Mouse (Mus musculus) lung, embryonic 15.5 days (tissue): ENCODE measurements around the gene Pgp. TPM values are rescaled to one million over a fixed set of nuclear protein-coding genes. Genes with fewer than 3 reads are reported as not detected.
"Not testable (repeated sequence)": the region's sequence is repeated elsewhere in the genome, so short reads cannot be mapped to it uniquely, and the experiment has no call there.

Experiments
- ATAC-seq: fragments of 200-750 bp; cut with Nextera tagmentation; 2 replicates; pipeline ENCODE4 v1.8.0; 2017; ENCODE audit warnings: moderate number of reproducible peaks, borderline replicate concordance; ENCODE audit not compliant: low FRiP score, low TSS enrichment; ENCODE audit errors: extremely low read depth
- H3K27ac ChIP-seq: fragments of 300-500 bp; sonication (generic); 2 replicates; pipeline ENCODE4 v1.5.1; 2015; ENCODE audit warnings: moderate library complexity, mild to moderate bottlenecking, inconsistent platforms
- H3K27me3 ChIP-seq: fragments of 300-500 bp; sonication (generic); 2 replicates; pipeline ENCODE4 v1.6.1; 2015; ENCODE audit warnings: inconsistent platforms
- H3K36me3 ChIP-seq: fragments of 300-500 bp; sonication (generic); 2 replicates; pipeline ENCODE4 v1.6.1; 2015; ENCODE audit warnings: inconsistent platforms
- H3K4me1 ChIP-seq: fragments of 300-500 bp; sonication (generic); 2 replicates; pipeline ENCODE4 v1.6.1; 2015; ENCODE audit warnings: inconsistent platforms
- H3K4me2 ChIP-seq: fragments of 300-500 bp; sonication (generic); 2 replicates; pipeline ENCODE4 v1.6.1; 2015; ENCODE audit warnings: inconsistent platforms, mild to moderate bottlenecking, moderate library complexity
- H3K4me3 ChIP-seq: fragments of 300-500 bp; sonication (generic); 2 replicates; pipeline ENCODE4 v1.5.1; 2015; ENCODE audit warnings: mild to moderate bottlenecking, inconsistent platforms
- H3K9ac ChIP-seq: fragments of 300-500 bp; sonication (generic); 2 replicates; pipeline ENCODE4 v1.6.1; 2015; ENCODE audit warnings: inconsistent platforms
- H3K9me3 ChIP-seq: fragments of 300-500 bp; sonication (generic); 2 replicates; pipeline ENCODE4 v1.6.1; 2016; ENCODE audit warnings: inconsistent platforms
- WGBS: fragments of 180-500 bp; shearing (Covaris S2); methylation state at CpG from one replicate; pipeline ENCODE4 v1.1.7; 2015; 5-methylcytosine and 5-hydroxymethylcytosine counted together
- polyA plus RNA-seq: library from polyadenylated mRNA; unstranded; fragments of >200 nt; fragmentation: Nextera tagmentation; extraction: Ambion mirVana; gene quantifications from 2 replicates; pipeline ENCODE4 v1.2.1, GENCODE M21; 2015

Gene Pgp
- polyA plus RNA-seq, 1 experiment from 2014 or later = 57.4 TPM

- peaks cover 77% of the 10 kb centered on the region for H3K36me3 ChIP-seq
- H3K4me3 ChIP-seq = no peak overlapping the region
- H3K4me1 ChIP-seq = no peaks in the 10 kb centered on the region
- 84% methylated on average over 14 of the region's 14 CpGs for WGBS
- H3K9ac ChIP-seq = no peak overlapping the region
- H3K9me3 ChIP-seq = no peaks in the 10 kb centered on the region
- H3K27me3 ChIP-seq = no peaks in the 10 kb centered on the region
- ATAC-seq = no peak
- H3K4me2 ChIP-seq = no peak overlapping the region
- H3K27ac ChIP-seq = no peak overlapping the region
These were observed 28.1 kb upstream of the Pgp start for GRCm38 (mm10) chr17:24442107-24442506.

DNA sequence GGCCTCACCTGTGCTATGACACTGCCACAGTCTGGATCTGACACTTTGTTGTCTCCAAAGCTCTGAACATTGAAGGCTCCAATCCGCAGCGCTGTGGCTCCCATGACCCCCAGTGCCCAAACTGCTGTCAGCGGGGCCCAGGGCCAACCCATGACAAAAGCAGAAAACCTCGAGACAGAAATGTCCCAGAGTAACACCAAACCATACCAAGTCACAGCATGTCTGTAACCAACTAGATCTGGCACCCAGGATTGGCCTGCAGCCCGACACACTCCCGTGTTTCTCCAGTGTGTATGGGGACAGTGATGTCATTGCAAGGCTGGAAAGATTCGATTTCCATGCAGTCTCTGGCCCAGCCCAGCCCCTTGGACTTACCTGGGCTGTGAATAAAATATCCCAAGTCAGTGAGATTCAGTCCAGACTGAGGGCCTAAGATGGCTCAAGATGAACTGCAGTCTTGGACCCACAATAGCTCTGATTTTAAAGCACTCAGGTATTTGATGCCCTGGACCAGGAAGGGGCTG is 27.5 kb upstream of the Pgp start, which contains the start of gene Dnase1l2:
Gene Dnase1l2, minus strand, starts transcription at position 474 of the 524 bp plus-strand sequence.
- WGBS = 76% methylated on average over 7 of the region's 7 CpGs
- no peak for ATAC-seq
- peaks cover 77% of the 10 kb centered on the region for H3K36me3 ChIP-seq

GRCm38 (mm10) chr17:24443409-24443808 is 26.8 kb upstream of the Pgp start:
- H3K36me3 ChIP-seq = peaks cover 77% of the 10 kb centered on the region
- no peak for ATAC-seq

More for the DNA sequence above, 27.5 kb upstream of the Pgp start, which contains the start of gene Dnase1l2:
- Histone ChIP-seq H3K4me2 (no peak within 1 kb of the TSS), H3K27me3 (no peaks in the 10 kb centered on the region), H3K4me3 (no peak within 1 kb of the TSS), H3K9ac (no peak within 1 kb of the TSS), H3K27ac (no peak within 1 kb of the TSS), H3K9me3 (no peaks in the 10 kb centered on the region), H3K4me1 (no peaks in the 10 kb centered on the region)

GRCm38 (mm10) chr17:24446590-24446989 is 23.6 kb upstream of the Pgp start:
- ATAC-seq = no peak
- Histone ChIP-seq H3K9me3 (no peaks in the 10 kb centered on the region), H3K4me2 (no peak overlapping the region), H3K36me3 (peaks cover 80% of the 10 kb centered on the region), H3K9ac (no peak overlapping the region), H3K27ac (no peak overlapping the region), H3K4me3 (no peak overlapping the region), H3K4me1 (no peaks in the 10 kb centered on the region), H3K27me3 (no peaks in the 10 kb centered on the region)
- 88% methylated on average over 8 of the region's 8 CpGs for WGBS

More at GRCm38 (mm10) chr17:24443409-24443808, 26.8 kb upstream of the Pgp start:
- H3K9me3 ChIP-seq = no peaks in the 10 kb centered on the region
- H3K4me3 ChIP-seq = no peak overlapping the region
- H3K27me3 ChIP-seq = no peaks in the 10 kb centered on the region
- 75% methylated on average over 4 of the region's 4 CpGs for WGBS
- no peaks in the 10 kb centered on the region for H3K4me1 ChIP-seq
- no peak overlapping the region for H3K9ac ChIP-seq
- H3K27ac ChIP-seq = no peak overlapping the region
- H3K4me2 ChIP-seq = no peak overlapping the region

DNA sequence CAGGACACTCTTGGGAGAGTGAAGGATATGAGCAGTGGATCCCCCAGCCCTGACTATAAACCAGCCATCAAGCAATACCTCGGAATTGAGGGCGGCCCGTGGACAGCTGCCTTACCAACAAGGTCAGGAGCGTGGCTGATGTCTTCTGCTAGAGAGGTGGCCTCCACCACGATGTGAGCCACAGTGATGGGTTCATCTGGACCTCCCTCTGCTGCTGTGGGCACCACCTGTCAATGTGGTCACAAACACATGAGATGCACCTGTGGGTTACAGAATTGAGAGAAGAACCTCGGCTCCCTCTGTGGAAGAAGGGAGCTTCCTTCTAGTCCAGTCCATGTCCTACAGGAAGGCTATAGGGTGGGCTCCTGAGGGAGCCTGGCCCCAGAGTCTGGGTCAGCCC is 20.7 kb upstream of the Pgp start:
- Histone ChIP-seq H3K36me3 (peaks cover 65% of the 10 kb centered on the region), H3K27me3 (no peaks in the 10 kb centered on the region), H3K9me3 (no peaks in the 10 kb centered on the region), H3K9ac (no peak overlapping the region), H3K4me3 (no peak overlapping the region), H3K4me1 (peaks cover 14% of the 10 kb centered on the region), H3K27ac (no peak overlapping the region), H3K4me2 (no peak overlapping the region)
- WGBS = 89% methylated on average over 6 of the region's 6 CpGs
- no peak for ATAC-seq

DNA sequence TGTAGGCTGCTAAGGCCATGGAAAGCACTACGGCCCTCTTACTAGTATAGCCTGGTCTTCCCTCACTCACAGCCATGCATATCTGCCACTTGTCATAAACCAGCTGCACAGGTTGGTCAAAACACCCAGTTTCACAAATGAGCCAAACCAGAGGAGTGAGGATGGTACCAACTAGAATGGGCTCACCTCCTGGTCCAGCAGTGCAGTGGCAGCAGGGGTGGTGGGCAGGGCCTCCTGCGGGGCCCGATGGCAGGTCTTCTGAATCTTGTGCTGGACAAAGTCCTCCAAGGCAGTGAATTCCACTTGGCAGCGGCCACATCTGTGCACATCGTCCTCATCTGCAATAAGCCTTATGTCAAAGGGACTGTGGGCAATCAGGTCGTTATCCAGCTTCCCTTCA is 19.0 kb upstream of the Pgp start:
- ATAC-seq = no peak
- Histone ChIP-seq H3K36me3 (peaks cover 48% of the 10 kb centered on the region), H3K27me3 (no peaks in the 10 kb centered on the region), H3K4me1 (peaks cover 18% of the 10 kb centered on the region), H3K27ac (no peak overlapping the region), H3K9ac (no peak overlapping the region), H3K4me2 (no peak overlapping the region), H3K9me3 (no peaks in the 10 kb centered on the region), H3K4me3 (no peak overlapping the region)
- WGBS = 90% methylated on average over 6 of the region's 6 CpGs

DNA sequence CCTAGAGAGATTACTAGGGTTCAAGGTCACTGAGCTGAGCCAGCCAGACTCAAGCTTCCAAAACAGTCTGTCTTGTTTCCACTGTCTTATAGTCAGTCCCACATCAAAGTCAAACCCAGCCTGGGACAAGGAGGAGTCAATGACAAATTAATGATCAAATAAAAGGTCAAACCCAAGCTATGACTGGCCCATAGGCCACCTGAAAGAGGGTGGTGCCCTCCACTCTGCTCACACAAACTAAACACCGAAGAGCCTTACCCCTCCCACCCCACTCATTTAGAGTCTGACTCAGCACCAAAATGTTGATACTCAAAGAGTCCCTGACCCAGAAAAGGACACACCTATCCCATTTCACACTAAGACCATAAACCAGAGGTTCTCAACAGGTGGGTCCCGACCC is 16.8 kb upstream of the Pgp start:
- ATAC-seq = no peak
- 77% methylated on average over 2 of the region's 2 CpGs for WGBS

GRCm38 (mm10) chr17:24454218-24454755 is 15.9 kb upstream of the Pgp start:
- ATAC-seq = no peak
- peaks cover 18% of the 10 kb centered on the region for H3K4me1 ChIP-seq
- H3K27ac ChIP-seq = peak overlapping the region; percentile 97
- H3K4me2 ChIP-seq = peak overlapping the region; percentile 62
- H3K4me3 ChIP-seq = peak overlapping the region; percentile 79
- peak overlapping the region; percentile 86 for H3K9ac ChIP-seq
- H3K27me3 ChIP-seq = no peaks in the 10 kb centered on the region
- H3K9me3 ChIP-seq = no peaks in the 10 kb centered on the region
- under 1% methylated on average over 14 of the region's 14 CpGs for WGBS
- peaks cover 19% of the 10 kb centered on the region for H3K36me3 ChIP-seq

More for the DNA sequence above, 16.8 kb upstream of the Pgp start:
- peaks cover 27% of the 10 kb centered on the region for H3K36me3 ChIP-seq
- no peak overlapping the region for H3K27ac ChIP-seq
- H3K4me2 ChIP-seq = no peak overlapping the region
- no peak overlapping the region for H3K9ac ChIP-seq
- H3K4me1 ChIP-seq = peaks cover 18% of the 10 kb centered on the region
- H3K27me3 ChIP-seq = no peaks in the 10 kb centered on the region
- H3K9me3 ChIP-seq = no peaks in the 10 kb centered on the region
- no peak overlapping the region for H3K4me3 ChIP-seq

GRCm38 (mm10) chr17:24454756-24455522 is 15.3 kb upstream of the Pgp start:
- Histone ChIP-seq H3K27ac (peak overlapping the region; percentile 97), H3K9ac (peak overlapping the region; percentile 86), H3K4me3 (peak overlapping the region; percentile 79), H3K9me3 (no peaks in the 10 kb centered on the region), H3K4me2 (peak overlapping the region; percentile 62), H3K4me1 (peaks cover 18% of the 10 kb centered on the region), H3K36me3 (peaks cover 13% of the 10 kb centered on the region), H3K27me3 (no peaks in the 10 kb centered on the region)
- WGBS = under 1% methylated on average over 67 of the region's 67 CpGs
- ATAC-seq = peak; percentile 94

DNA sequence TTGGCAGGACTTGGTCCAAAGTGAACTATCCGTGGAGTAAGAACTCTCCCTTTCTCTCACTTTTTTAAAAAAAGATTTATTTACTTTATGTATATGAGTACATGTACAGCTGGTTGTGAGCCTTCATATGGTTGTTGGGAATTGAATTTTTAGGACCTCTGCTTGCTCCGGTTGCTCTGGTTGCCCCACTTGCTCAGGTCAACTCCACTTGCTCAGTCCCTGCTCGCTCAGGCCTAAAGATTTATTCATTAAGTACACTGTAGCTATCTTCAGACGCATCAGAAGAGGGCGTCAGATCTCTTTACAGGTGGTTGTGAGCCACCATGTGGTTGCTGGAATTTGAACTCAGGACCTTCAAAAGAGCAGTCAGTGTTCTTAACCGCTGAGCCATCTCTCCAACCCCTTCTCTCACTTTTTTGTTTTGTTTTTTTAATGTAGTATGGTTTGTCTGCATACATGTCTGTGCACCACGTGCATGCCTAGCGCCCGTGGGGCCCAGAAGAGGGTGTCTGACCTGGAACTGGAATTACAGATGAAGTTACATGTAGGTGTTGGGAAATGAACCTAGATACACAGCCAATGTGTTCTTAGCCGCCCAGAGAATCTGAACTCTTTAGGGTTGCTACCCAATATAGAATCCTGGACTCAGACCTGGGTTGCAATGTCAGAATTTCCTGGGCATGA is 14.5 kb upstream of the Pgp start:
- Histone ChIP-seq H3K4me2 (peak overlapping the region; percentile 47), H3K4me3 (peak overlapping the region; percentile 79), H3K4me1 (peaks cover 18% of the 10 kb centered on the region), H3K27ac (peak overlapping the region; percentile 97)
- peak; percentile 38; the same call in 1 of the 2 replicates for ATAC-seq
- WGBS = 51% methylated on average over 10 of the region's 10 CpGs
- H3K9me3 ChIP-seq, H3K9ac ChIP-seq, H3K36me3 ChIP-seq, H3K27me3 ChIP-seq: not testable (repeated sequence)

GRCm38 (mm10) chr17:24461580-24461979 is 8.6 kb upstream of the Pgp start:
- 63% methylated on average over 2 of the region's 2 CpGs for WGBS
- no peaks in the 10 kb centered on the region for H3K9me3 ChIP-seq
- no peak overlapping the region for H3K4me3 ChIP-seq
- H3K27me3 ChIP-seq = no peaks in the 10 kb centered on the region
- no peaks in the 10 kb centered on the region for H3K36me3 ChIP-seq
- no peak overlapping the region for H3K27ac ChIP-seq
- no peak for ATAC-seq
- H3K4me1 ChIP-seq = no peaks in the 10 kb centered on the region
- no peak overlapping the region for H3K4me2 ChIP-seq
- no peak overlapping the region for H3K9ac ChIP-seq

DNA sequence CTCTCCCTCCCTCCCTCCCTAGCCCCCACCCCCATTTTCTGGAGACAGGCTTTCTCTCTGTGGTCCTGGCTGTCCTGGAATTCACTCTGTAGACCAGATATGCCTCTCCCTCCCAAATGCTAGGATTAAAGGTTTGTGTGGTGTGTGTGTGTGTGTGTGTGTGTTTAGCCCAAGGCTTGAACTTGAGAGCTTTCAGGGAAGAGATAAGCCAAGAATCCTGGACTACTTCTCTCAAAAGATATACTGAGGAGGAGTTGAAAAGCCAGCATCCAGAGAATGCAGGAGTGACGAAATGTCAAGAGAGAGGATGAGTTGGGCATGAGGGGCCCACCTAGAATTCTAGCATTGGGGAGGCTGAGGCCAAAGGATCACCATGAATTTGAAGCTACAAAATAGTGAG is 7.3 kb upstream of the Pgp start:
- Histone ChIP-seq H3K36me3 (no peaks in the 10 kb centered on the region), H3K9ac (no peak overlapping the region), H3K4me1 (no peaks in the 10 kb centered on the region), H3K4me3 (no peak overlapping the region), H3K4me2 (no peak overlapping the region), H3K27me3 (no peaks in the 10 kb centered on the region), H3K27ac (no peak overlapping the region), H3K9me3 (no peaks in the 10 kb centered on the region)
- WGBS = 46% methylated on average over 1 of the region's 1 CpGs
- ATAC-seq = no peak
